Mouse (Mus musculus): Measurements from ENCODE around the gene Ddx47.

- no peak for TF ChIP-seq USF1 (IDR thresholded peaks at IDR 0.05; ENCODE audit: low read depth, low read length)
- no peak for TF ChIP-seq GATA1 (IDR thresholded peaks at IDR 0.05; ENCODE audit: low read depth, low read length)
These were observed 44.5 kb downstream of the Ddx47 start for GRCm38 (mm10) chr6:135055882-135056281.
